Mouse (Mus musculus) heart, postnatal 0 days (tissue): ENCODE data around the gene Camk2d.

Experiments
- CTCF ChIP-seq: IDR thresholded peaks from 2 replicates; pipeline ENCODE4 v1.5.1; 2016; ENCODE audit warnings: antibody characterized with exemption, control low read depth, low read depth
- EP300 ChIP-seq: IDR thresholded peaks from 2 replicates; pipeline ENCODE4 v1.6.1; 2016; ENCODE audit warnings: antibody characterized with exemption, low read depth

DNA sequence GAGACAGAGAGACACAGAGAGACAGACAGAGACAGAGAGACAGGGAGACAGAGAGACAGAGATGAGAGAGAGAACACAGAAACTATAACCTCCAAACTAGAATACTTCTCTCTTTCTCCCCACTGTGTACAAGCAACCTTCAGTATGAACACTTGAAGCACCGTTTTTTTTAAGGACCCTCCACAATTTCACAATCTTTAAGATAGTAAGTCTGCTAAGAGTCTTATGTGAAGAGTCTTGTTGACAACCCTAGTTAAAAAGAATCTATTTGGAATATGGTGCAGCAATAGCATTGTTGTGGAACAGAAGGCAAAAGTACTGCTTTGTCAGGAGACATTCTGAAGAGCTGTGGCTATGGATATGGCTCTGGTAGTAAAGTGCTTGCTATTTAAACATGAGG is 274.6 kb downstream of the Camk2d start:
- TF ChIP-seq CTCF, result no peak
- TF ChIP-seq EP300, result no peak
